Mouse (Mus musculus) adrenal gland, postnatal 4 days (tissue): ENCODE data around the gene Eno2. TPM values are rescaled to one million over a fixed set of nuclear protein-coding genes. Genes with fewer than 3 reads are reported as not detected.

Source experiments
- DNase-seq, 2 experiments: peaks; one replicate each; pipeline ENCODE4 v3.0.0; 2021 to 2022; ENCODE audit warnings: low spot score in 2 of 2, mixed read lengths in 2 of 2
- total RNA-seq, 2 experiments: library from RNA; stranded (reverse); gene quantifications; 2 replicates each; pipeline ENCODE4 v1.2.3; 2021

Eno2 gene
- total RNA-seq, 2 experiments from 2014 or later, result 17.9 to 28.3 TPM

DNA sequence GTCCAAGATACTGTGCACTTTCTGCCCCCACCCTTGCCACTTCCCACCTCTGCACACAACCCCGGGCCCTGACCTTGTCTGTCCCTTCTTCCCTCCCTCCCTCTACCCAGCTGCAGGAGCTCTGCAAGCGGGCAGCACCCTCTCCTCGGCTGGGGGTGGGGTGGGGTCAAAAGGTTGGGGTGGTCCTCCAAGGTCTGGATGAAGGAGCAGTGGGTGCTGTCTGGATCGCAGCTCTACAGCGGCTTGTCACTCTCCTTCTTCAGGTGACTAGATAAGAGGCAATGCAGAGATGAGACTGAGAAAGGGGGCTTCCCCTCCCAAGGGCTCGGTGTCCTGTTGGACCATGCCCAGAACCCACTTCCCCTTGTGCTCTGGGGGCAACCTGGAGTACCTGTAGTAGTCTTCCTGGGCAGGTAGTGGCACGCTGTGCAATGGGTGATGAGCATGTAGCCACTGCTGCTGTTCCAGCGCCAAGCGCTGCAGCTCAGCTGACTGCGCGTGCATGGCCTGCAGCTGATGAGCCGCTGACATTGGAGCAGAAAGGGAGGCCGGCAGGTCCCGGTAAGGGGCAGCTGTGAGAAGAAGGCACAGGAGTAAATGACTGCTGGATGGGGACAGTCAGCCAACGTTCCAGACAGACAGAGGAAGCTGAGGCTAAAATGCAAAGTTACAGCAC lies 26.5 kb downstream of the Eno2 start:
- no peak for DNase-seq

DNA sequence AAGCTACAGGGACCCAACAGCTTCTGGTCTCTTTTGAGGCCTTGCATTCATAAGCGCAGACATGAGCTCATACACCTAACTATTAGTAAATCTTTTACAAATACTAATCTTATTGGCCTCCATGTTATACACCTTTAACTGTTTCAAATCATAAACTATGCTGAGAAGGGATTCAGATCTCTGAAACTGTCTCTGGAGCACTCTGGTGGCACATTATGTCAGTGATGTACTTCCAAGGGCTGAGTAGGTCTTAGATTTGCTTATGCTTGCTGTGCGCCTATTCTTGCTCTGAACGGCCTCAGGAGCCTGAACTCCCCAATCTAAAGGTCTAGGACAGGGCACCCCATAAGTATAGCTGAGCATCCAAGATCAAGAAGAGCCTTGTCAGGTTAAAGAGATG lies 27.6 kb downstream of the Eno2 start:
- DNase-seq, result no peak

DNA sequence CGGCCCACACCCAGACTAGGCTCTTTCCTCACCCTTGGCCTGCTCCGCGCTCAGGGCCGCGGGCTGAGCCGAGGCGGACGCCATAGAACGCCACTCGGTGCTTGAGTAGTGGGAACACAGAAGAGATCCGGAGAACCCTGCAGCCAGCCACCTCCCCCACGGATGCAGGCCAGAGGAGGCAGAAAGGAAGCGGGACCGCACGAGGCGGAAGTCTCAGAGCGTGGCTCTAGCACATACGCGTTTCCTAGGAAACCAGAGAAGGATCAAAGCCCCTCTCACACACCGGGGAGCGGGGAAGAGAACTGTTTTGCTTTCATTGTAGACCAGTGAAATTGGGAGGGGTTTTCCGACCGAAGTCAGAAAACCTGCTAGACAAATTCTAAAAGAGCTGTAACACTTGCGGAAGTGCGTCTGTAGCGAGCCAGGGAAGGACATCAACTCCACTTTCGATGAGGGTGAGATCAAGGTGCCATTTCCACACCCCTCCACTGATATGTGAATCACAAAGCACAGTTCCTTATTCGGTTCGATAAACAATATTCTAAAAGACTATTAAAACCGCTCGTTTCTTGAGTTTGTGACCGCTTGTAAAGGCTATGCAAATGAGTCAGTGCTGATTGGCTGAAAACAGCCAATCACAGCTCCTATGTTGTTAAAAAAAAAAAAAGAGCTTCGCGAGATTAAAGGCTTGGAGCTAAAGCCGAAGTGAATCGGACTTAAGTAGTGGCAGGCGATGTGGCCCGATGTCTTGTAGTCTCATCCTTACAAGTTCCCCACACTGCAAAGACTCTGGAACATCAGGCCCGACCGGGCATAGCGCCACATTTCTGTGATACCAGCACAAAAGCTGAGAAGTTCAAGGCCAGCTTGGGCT lies 28.3 kb downstream of the Eno2 start, which contains the start of gene Grcc10:
TSS of gene Grcc10 (minus strand) at position 487 of the 874 bp plus-strand sequence.
- DNase-seq, result peak; percentile 53 to 77

DNA sequence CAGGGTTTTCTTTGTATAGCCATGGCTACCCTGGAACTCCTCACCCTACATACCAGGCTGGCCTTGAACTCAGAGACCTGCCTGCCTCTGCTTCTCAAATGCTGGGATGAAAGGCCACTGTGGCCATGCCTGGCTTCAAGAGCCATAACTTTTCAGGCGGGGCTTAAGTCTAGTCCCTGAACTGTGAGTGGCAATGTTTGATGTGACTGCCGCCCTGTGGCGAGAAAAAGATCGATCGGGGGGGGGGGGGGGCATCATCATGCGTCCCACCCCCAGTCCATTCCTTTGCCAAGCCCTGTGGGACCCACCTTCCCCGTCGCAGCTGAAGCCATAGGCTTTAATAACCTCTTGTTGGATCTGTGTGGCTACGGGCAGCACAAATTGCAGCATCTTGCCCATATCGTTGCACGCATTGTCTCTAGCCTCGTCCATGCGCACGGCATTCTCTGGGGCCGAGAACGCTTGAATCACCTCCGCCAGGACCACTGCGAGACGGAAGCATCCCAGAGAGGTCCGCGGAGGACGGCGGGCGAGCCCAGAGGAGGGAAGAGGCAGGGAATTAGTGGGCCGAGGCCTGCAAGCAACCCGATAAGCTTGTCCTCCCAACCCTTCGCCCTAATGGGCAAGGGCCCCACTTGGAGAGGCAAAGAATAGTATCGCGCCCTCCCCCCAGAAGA lies 29.1 kb downstream of the Eno2 start:
- DNase-seq, result peak; percentile 35 to 56

DNA sequence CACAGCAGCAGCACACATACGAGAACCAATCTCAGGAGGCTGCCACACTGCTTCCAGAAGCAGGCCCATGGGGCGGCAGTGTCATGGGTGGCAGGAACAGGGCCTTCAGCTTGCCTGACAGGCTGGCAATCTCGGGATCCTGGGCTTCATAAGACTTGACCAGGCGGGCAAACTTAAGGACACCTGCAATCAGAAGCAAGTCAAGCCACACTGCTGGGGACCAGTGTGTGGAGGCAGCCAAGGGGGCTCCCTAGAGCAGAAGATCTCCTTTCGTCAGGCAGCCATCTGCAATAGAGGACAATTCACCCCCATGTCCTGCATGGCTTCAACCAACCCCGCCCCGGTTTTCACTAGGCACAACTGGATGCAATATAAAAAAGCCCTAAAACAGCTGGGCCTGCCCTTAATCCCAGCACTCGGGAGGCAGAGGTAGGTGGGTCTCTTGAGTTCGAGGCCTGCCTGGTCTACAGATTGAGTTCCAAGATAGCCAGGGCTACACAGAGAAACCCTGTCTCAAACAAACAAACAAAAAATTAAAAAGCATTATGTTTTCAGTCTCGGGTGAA lies 30.2 kb downstream of the Eno2 start:
- no peak for DNase-seq

DNA sequence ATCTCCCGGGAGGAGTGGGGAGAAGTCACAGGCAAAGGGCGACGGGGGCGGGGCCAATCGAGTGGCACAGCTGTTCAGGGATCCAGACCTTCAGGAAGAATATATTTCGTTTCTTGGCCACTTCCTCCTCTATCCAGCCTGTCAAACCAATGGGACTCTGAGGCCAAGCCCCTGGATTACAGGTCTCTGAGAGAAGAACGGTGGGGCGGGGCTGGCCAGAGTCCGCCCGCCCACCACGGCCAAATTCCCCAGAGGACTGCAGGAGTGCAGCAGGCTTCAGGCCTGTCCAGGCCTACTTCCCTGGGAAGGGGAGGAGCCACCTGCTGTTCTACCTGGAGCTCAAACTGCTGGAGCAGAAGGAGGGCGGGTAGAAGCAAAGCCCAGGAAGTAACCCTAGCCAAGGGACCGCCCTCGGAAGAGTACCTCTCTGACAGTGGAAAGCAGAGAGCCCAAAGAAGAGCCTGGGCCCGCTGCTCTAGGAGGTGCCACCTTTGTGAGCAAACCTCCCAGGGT lies 30.9 kb downstream of the Eno2 start, which contains the start of gene Ptpn6:
TSS of gene Ptpn6 (minus strand) at position 204 of the 513 bp plus-strand sequence.
- DNase-seq, result no peak

DNA sequence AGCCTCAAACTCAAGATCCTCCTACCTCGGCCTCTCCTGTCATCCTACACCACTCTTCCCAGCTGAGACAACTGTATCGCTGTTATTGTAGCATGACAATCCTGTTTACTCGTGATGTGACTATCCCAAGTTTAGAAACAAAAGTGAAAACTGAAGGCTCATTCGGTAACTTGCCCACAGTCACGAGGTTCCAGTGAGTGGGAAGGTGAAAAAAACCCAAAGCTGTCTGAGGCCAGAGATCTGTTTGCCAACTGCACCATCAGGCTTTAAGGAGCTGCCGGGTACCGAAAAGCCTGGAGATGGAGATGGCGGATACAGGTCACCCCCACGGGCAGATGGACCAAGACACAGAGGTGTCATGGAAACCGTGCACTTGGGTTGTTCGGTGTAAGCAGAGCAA lies 32.4 kb downstream of the Eno2 start:
- DNase-seq, result no peak

DNA sequence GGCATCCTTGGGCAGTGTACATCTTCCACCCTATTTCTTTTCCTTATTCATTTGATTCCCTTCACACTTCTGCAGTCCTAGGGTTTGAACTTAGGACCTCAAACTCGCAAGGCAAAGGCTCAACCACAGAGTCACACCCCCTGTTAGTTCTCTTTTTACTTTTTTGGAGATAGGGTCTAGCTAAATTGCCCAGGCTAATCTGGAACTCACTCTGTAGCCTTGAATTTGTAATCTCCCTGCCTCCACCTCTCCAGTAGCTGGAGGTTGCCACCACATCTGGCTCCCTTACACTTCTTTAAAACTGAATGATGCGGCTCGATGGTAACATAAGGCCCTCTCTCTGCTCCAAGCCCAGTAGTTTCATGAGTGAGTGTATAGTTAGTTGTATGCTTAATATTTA lies 35.1 kb downstream of the Eno2 start:
- DNase-seq, result no peak

DNA sequence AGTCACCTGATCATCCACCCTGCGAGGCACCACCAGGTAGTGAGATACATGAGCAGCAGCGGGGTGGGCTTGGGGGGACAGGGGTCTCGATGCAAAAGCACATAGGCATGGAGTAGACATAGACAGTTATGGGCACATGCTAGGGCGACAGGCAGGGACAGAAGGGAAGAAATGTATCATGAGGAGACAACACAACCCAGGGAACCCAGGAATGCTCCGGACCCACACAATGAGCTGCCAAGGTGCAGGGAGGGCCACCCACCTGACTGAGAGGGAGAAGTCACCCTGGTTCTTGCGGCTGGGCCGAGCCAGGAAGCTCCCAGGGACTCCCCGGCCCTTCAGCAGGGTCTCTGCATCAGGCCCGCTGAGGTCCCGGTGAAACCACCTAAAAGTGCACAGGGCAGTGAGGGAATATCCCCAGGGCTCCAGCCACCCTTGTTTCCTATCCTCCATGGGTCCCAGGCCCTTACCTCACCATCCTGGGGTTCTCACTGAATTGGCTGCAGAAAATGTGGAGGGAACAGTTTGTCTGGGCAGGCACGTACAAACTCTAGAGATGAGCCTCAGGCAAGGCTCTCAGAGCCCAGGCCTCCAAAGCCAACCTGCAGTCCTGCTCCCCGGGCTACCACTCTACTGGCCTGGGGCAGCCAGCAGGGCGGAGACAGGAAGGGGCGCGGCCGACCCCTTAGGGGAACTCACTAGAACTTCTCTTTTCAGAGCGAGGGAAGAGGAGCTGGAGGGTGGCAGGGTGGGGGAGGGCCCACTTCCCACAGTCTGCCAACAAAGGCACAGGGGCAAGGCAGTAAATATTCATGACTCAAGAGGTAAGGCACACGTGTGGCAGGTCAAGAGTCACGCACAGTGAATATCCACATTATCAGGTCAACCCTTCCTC lies 36.8 kb downstream of the Eno2 start:
- no peak for DNase-seq

DNA sequence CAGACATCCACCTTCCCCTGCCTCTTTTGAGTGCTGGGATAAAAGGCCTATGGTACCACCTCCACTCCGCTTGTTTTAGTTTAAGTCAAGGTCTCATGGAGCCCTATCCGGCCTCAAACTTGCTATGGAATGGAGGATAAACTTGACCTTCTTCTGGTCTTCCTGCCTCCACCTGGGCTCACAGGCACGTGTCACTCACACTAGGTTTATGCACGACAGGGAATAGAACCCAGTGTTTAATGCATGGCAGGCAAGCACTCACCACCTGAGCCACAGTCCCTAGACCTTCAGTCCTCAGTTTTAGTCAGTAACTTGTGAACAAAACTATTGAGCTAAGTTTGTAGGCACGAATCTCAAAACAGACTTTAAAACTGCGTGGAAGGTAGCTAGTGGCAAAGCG lies 38.4 kb downstream of the Eno2 start:
- DNase-seq, result no peak

DNA sequence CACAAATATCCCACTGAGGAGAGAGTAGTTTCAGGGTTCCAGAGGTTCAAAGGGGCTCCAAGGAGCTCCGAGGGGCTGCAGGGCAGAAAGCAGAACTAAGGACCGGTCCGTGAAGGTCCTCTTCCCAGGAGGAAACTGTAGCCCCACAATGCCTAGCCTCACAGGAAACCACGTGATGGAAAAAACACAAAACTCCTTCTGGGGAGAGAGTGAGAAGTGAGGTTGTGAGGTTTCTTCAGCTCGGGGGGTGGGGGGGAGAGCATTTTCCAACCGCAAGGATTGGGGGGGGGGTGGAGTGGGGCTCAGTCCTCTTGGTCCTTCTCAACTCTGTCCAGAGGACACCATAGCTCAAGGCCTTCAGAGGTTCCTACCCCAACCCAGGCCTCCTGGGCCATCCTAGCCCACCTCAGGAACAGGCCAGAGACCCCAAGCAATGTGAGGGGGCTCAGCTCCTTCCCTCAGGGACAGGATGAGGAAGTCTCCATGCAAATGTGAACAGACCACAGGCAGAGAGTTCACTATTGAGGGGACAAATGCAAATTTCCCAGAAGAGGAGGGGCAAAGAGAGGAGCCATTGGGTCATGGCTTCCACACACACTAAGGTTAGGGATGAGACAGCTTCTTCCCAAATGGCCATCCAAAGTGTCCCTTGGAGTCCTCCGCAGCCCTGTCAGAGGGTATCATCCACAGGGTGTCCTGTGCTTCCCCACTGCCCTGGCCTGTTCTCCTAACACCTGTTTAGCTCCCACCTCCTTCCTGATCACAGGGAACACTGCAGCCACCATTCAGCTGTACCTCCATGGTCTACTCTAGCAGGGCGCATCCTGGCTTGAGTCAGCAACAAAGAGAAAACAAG lies 39.4 kb downstream of the Eno2 start:
- DNase-seq, result no peak

DNA sequence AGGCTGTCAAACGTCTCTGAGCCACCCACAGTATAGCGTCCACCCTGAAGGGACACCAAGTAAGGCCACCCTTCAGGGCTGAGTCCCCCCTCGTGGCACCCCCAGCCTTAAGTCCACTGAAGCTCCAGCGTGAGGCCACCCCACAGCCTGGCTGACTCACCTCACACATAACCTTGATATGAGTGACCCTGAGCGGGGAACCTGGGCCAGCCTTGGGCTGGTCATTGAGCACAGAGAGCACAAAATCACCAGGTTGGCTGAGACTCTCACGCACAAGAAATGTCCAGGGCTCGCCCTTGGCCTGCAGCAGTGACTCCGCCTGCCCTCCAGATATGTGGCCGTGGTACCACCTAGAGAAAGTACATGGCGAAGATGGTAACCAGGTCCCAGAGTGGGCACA lies 40.9 kb downstream of the Eno2 start:
- DNase-seq, result no peak

DNA sequence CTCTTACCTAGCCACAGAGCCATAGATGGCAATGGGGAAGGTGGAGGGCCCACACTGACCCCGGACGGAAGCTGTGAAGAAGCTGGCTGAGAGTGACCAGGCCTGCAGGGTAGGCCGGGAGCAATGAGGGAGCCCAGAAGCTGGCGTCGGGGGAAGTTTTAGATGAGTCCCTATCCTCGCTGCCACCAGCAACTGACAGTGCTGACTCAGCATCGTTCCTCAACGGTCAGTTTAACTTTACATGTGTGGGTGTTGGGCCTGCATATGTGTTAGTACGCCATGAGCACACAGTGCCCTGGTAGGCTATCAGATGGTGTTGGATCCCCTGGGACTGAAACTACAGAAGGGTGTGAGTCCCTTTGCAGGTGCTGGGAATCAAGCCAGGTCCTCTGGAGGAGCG lies 45.0 kb downstream of the Eno2 start:
- no peak for DNase-seq

DNA sequence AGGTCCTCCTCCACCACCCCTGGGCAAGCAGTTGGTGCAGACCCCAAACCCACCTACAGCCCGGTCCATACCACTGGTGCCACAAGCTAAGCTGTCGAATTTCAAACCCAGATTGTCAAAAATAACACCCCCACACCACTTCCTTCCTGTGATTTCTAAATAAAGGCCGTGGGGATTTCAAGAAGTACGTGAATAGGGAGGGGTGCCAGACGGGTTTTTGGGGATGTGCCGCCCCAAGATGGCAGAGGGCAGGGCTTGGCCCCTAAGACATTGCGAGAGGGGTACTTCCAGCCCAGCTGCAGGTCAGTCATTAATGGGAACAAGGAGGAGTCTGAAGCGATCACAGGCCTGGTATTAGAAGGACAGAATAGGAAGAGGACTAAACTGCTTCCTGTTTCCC lies 45.9 kb downstream of the Eno2 start:
- no peak for DNase-seq

DNA sequence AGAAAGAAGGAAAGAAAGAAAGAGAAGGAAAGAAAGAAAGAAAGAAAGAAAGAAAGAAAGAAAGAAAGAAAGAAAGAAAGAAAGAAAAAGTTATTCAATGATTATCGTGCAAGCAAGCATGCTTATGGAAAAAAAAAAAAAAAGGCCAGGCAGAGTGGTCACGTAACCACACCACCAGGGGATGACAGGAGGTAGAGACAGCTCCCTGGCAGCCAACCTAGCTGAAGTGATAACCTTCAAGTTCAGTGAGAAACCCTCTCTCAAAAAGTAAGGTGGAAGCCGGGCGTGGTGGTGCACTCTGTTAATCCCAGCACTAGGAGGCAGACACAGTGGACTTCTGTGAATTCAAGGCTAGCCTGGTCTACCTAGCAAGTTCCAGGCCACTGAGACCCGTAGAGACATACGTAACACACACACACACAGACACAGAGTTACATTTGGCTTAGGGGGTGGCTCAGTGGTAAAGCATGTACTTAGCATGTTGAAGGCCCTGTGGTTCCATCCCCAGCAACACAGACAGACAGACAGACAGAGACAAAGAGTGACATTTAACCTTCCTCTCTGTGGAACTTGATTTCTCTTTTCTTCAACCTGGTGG lies 46.5 kb downstream of the Eno2 start:
- DNase-seq, result no peak

DNA sequence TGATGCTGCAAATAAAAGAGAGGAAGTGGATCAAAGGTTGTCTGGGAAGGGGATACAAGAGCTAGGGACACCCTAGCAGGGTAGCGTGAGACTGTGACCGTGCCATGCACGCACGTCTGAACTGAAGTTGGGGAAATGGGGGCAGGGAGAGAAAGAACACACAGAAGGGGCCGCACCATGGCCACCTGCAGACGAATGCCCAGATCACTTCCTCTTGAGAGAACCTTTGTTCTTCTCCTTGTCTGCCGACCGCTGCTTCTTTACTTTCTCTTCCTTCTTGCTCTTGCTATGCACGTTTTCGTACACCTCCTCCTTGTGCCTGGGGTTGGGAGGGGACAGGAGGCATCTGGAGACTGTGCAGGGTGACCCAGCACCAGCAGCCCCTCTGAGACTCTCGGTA lies 48.6 kb downstream of the Eno2 start:
- DNase-seq, result no peak

DNA sequence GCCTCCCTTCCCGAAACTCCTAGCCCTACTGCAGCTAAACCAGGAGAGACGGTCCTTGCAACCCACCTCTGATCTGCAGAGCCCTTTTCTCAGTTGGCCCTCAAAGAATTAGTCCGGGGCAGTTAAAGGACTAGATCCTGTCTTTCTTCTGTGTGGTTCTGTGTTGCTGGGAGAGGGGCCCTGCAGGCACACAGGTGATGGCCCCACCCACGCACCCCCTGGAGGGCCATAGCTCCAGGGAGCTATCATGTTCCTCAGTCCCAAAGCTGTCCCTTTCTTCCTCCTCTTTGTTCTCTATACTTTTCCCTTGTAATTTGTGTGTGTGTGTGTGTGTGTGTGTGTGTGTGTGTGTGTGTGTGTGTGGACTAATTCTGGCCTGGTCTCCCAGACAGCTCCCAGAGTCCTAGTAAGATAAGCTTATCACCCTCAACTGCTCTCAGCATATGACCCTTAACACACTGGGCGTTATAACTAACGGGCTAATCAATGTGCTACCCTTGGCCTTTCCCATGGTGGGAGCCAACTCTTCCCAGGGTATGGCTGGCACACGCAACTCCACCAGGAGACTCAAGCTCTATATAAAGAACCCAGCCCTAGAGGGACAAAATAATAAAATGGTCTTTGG lies 50.0 kb downstream of the Eno2 start:
- DNase-seq, result no peak

DNA sequence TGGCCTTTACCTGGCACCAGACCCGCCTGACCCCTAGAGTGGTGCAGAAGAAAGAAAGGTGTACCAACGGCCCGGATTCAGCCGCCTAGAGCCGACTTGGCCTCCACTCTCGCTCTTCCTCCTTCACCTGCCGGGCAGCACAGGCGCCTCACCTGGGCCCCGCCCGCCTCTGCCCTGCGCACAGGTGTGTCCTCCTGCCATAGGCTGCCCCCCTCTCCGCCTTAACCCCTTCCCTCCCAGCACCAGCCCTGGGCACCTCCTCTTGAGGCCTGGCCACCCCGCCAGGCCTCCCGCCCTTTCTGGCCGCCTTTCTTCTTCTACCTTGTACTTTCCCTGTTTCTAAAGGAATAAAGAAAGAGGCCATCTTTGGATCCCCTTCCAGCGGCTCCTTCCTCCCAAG lies 50.8 kb downstream of the Eno2 start:
- no peak for DNase-seq

DNA sequence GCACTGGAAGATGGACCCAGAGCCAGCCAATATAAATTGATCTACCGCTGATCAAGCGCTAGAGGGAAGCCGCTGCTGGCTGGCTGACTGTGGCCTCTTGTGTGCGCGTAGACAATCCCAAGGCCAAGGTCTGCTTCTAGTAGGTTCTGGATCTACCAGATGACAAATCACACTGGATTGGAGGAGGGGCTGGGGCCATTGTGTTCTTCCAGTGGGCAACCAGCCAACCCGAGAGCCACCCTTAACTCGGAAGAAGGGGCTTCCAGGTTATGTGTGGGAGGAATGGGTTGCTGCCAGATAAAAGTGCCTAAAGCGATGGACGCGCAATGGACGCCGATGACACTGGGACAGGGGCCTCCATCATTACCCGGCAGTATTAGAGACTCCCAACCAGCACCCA lies 51.5 kb downstream of the Eno2 start:
- no peak for DNase-seq
